Mouse (Mus musculus) stomach, postnatal 0 days (tissue): ENCODE measurements around the gene Synm. TPM values are rescaled to one million over a fixed set of nuclear protein-coding genes. Genes with fewer than 3 reads are reported as not detected.

Experiments used
- ATAC-seq: fragments of 200-750 bp; cut with Nextera tagmentation; 2 replicates; pipeline ENCODE4 v1.8.0; 2017; ENCODE audit not compliant: low FRiP score, low TSS enrichment
- DNase-seq: peaks from one replicate; pipeline ENCODE4 v3.0.0-alpha.2; 2016; ENCODE audit warnings: low spot score
- H3K27ac ChIP-seq: fragments of 300-500 bp; sonication (generic); replicated peaks from 2 replicates; pipeline ENCODE4 v1.5.1; 2014; ENCODE audit warnings: mild to moderate bottlenecking, control low read depth
- H3K27me3 ChIP-seq: fragments of 300-500 bp; sonication (generic); 2 replicates; pipeline ENCODE4 v1.6.1; 2014; ENCODE audit warnings: low read length; ENCODE audit not compliant: control insufficient read depth, insufficient read depth
- H3K36me3 ChIP-seq: fragments of 300-500 bp; sonication (generic); 2 replicates; pipeline ENCODE4 v1.6.1; 2014; ENCODE audit warnings: low read length, mixed read lengths; ENCODE audit not compliant: control insufficient read depth, insufficient read depth
- H3K4me1 ChIP-seq: fragments of 300-500 bp; sonication (generic); replicated peaks from 2 replicates; pipeline ENCODE4 v1.6.1; 2014; ENCODE audit warnings: antibody characterized with exemption; ENCODE audit not compliant: control insufficient read depth, insufficient read depth
- H3K4me2 ChIP-seq: fragments of 300-500 bp; sonication (generic); replicated peaks from 2 replicates; pipeline ENCODE4 v1.6.1; 2014; ENCODE audit warnings: low read depth, mild to moderate bottlenecking, control low read depth, moderate library complexity
- H3K4me3 ChIP-seq: fragments of 300-500 bp; sonication (generic); 2 replicates; pipeline ENCODE4 v1.5.1; 2014; ENCODE audit warnings: low read depth, low read length, control low read depth
- H3K9ac ChIP-seq: fragments of 300-500 bp; sonication (generic); 2 replicates; pipeline ENCODE4 v1.6.1; 2014; ENCODE audit warnings: mild to moderate bottlenecking, low read length, control low read depth, mixed read lengths
- H3K9me3 ChIP-seq: fragments of 300-500 bp; sonication (generic); 2 replicates; pipeline ENCODE4 v1.6.1; 2016; ENCODE audit warnings: low read length; ENCODE audit not compliant: control insufficient read depth
- CTCF ChIP-seq: IDR thresholded peaks from 2 replicates; pipeline ENCODE4 v1.5.1; 2016; ENCODE audit warnings: antibody characterized with exemption, low read depth, mild to moderate bottlenecking, moderate library complexity
- EP300 ChIP-seq: optimal IDR thresholded peaks from 2 replicates; pipeline ENCODE3; 2016; ENCODE audit warnings: antibody characterized with exemption
- WGBS: fragments of 180-500 bp; shearing (Covaris S2); extraction: QIAGEN DNeasy Blood & Tissue Kit; methylation state at CpG from one replicate; pipeline ENCODE4 v1.1.7; 2014; 5-methylcytosine and 5-hydroxymethylcytosine counted together
- polyA plus RNA-seq: library from polyadenylated mRNA; unstranded; fragments of >200 nt; fragmentation: Nextera tagmentation; extraction: Ambion mirVana; gene quantifications from 2 replicates; pipeline ENCODE4 v1.2.1, GENCODE M21; 2015

Synm gene
- polyA plus RNA-seq, 1 experiment from 2014 or later, result 17.1 TPM

DNA sequence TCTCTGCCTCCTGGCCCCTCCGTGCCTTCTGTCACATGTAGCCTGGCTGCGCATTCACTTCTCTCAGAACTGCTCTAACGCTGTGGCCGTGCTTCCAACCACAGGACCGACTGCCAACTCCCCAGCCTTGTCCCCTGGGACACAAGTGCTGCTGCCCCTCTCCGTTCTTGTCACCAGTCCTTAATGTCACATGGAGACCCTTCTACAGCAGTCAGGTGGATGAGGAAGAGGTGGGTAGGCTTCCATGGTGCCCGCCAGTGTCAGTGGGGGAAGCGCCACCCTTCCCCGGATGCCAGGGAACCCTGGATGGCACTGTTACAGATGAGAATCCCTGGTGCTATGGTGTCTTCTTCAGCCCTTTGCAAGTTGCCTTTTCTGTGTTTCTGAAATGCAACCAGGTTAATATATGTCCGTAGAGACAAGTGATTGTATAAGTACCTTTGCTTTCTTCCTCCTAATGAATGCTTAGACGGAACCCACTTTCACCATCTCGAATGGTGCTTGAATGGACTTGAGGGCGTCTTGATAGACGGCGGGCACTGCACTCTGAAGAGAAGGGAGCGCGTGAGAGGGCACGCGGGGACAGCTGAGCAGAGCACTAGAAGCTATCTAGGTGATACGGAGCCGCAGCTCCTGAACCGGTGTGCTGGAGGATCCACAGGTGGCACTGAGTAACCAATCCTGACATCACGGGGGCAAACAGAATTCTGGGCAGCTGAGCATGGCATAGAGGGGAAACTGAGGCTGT lies 66.6 kb downstream of the Synm start:
- 91% methylated on average over 23 of the region's 23 CpGs for WGBS
- Histone ChIP-seq H3K4me3 (no peak overlapping the region), H3K9ac (no peak overlapping the region), H3K27me3 (no peaks in the 10 kb centered on the region), H3K4me1 (no peaks in the 10 kb centered on the region), H3K9me3 (no peaks in the 10 kb centered on the region), H3K36me3 (peaks cover 5% of the 10 kb centered on the region; the same call in 1 of the 2 replicates), H3K27ac (no peak overlapping the region), H3K4me2 (no peak overlapping the region)
- TF ChIP-seq CTCF (no peak), EP300 (no peak)
- ATAC-seq, result no peak; the same call in 1 of the 2 replicates
- DNase-seq, result no peak

DNA sequence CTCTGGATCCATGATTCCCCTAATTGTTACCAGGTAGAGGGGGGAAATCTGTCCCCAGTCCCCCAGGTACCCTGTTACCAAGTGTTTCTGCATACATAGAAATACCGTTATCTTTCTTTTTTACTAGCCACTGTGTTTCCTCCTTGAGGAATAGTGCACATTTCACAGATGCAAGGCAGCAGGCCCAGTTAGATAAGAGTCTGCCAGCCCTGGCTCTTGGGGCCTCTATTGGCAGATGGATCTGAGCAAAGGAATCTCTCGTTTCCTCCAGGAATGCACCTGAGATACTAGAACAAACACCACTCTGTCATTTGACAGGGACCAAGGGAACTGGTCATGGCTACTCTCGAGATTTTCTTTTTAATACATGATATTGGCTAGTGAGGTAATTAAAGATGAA lies 67.4 kb downstream of the Synm start:
- H3K27me3 ChIP-seq, result no peaks in the 10 kb centered on the region
- H3K4me3 ChIP-seq, result no peak overlapping the region
- H3K9ac ChIP-seq, result no peak overlapping the region
- TF ChIP-seq CTCF (no peak), EP300 (no peak)
- ATAC-seq (no peak), DNase-seq (no peak)
- H3K9me3 ChIP-seq, result no peaks in the 10 kb centered on the region
- H3K4me2 ChIP-seq, result no peak overlapping the region
- peaks cover 5% of the 10 kb centered on the region; the same call in 1 of the 2 replicates for H3K36me3 ChIP-seq
- no peak overlapping the region for H3K27ac ChIP-seq
- 59% methylated on average over 3 of the region's 3 CpGs for WGBS
- H3K4me1 ChIP-seq, result no peaks in the 10 kb centered on the region

DNA sequence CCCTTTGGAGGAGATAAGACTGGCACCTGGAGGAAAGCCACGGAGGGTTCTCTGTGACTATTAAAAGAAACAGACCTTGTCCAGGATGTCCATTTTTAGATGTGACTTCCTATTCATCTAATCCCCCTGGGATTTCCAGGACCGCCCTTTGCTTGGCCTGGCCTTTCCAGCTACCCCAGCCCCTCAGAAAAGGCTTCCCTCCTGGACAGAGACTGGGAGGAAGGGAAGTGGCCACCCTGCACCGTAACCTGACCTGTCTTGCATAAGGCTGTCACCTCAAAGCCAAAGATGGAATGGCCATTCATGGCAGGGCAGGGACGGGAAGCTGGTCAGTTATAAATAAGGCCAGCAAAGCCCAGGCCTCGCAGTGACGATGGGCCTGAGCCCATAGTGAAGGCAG lies 68.5 kb downstream of the Synm start:
- H3K9me3 ChIP-seq, result no peaks in the 10 kb centered on the region
- TF ChIP-seq CTCF (no peak), EP300 (no peak)
- no peak overlapping the region for H3K27ac ChIP-seq
- no peak overlapping the region for H3K9ac ChIP-seq
- ATAC-seq, result no peak
- 63% methylated on average over 6 of the region's 6 CpGs for WGBS
- no peaks in the 10 kb centered on the region for H3K4me1 ChIP-seq
- 0 out of 2 replicates have a peak, but pooled peaks cover 3% of the 10 kb centered on the region for H3K36me3 ChIP-seq
- H3K4me2 ChIP-seq, result no peak overlapping the region
- H3K4me3 ChIP-seq, result no peak overlapping the region
- DNase-seq, result no peak
- H3K27me3 ChIP-seq, result no peaks in the 10 kb centered on the region

DNA sequence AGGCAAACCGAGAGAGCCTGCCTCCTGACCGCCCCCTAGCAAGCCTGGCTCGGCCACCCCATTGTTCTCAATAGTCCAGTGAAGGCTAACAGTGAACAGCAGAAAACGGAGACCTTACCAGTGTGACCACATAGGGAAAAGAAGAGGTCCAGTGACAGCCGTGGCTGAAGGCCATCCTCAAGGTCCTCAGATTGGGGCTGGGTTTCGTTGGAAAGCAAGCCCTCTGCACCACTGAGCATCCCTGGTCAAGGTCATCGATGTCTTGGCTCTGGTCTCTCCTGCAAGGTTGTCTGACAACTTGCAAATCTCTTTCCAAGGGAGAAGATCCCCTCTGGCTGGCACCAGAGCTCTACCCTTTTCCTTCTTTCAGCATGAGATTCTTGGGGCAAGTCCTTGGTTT lies 69.7 kb downstream of the Synm start:
- ATAC-seq, result no peak
- TF ChIP-seq EP300, result no peak
- TF ChIP-seq CTCF, result no peak
- Histone ChIP-seq H3K4me2 (no peak overlapping the region), H3K9me3 (0 out of 2 replicates have a peak, but pooled peaks cover 3% of the 10 kb centered on the region), H3K4me1 (no peaks in the 10 kb centered on the region), H3K9ac (no peak overlapping the region), H3K36me3 (peaks cover 3% of the 10 kb centered on the region; the same call in 1 of the 2 replicates), H3K27ac (no peak overlapping the region; the same call in 1 of the 2 replicates), H3K27me3 (no peaks in the 10 kb centered on the region), H3K4me3 (no peak overlapping the region)
- no peak for DNase-seq
- 75% methylated on average over 7 of the region's 7 CpGs for WGBS

DNA sequence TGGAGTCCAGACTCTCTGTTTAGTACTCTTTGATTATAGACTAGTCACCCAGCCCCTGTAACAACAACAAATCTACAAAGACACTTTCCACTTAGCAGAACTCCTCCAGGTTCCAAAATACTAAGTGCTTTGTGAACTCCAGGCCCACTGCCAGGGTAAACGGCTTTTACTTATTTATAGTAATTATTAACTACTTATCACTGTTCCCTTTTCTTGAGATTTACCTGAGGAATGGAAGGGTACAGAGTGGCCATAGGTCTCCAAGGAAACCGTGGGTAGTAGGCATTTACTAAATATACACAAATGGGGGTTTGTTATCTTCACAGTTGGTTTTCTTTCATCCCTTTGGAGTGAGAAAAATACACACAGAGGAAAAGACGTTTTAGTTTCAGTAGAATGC lies 71.3 kb downstream of the Synm start:
- peak; percentile 77; the same call in 1 of the 2 replicates for ATAC-seq
- H3K9ac ChIP-seq, result no peak overlapping the region
- TF ChIP-seq EP300 (no peak), CTCF (no peak)
- no peaks in the 10 kb centered on the region for H3K27me3 ChIP-seq
- H3K4me2 ChIP-seq, result no peak overlapping the region
- DNase-seq, result peak; percentile 65
- H3K4me3 ChIP-seq, result no peak overlapping the region
- no peaks in the 10 kb centered on the region for H3K4me1 ChIP-seq
- 0 out of 2 replicates have a peak, but pooled peaks cover 3% of the 10 kb centered on the region for H3K9me3 ChIP-seq
- H3K36me3 ChIP-seq, result peaks cover 3% of the 10 kb centered on the region; the same call in 1 of the 2 replicates
- peak overlapping the region; percentile 53; the same call in 1 of the 2 replicates for H3K27ac ChIP-seq
- 20% methylated on average over 3 of the region's 3 CpGs for WGBS

DNA sequence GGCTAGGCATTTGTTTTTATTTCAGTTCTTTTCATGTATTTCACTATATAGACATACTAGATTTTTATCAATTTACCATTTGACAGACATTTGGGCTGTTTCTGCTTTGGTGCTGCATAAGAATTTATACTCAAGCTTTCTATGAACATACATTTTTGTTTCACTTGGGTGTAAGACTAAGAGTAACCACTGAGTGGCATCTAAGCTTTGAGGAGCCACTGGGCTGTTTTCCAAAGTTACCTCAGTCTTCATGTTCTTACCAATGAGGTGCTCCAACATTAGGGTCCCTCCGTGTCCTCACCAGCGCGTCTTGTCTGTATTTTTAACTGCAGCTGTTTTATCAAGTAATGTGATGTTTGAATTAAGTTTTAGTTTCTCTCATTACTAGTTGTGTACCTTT lies 73.0 kb downstream of the Synm start:
- DNase-seq, result no peak
- Histone ChIP-seq H3K4me2 (no peak overlapping the region), H3K4me3 (no peak overlapping the region), H3K27ac (no peak overlapping the region), H3K9me3 (0 out of 2 replicates have a peak, but pooled peaks cover 3% of the 10 kb centered on the region), H3K4me1 (no peaks in the 10 kb centered on the region), H3K36me3 (no peaks in the 10 kb centered on the region; the same call in 1 of the 2 replicates), H3K9ac (no peak overlapping the region), H3K27me3 (no peaks in the 10 kb centered on the region)
- TF ChIP-seq EP300, result no peak
- TF ChIP-seq CTCF, result peak; percentile 48
- 91% methylated on average over 3 of the region's 3 CpGs for WGBS
- no peak for ATAC-seq
